Mouse (Mus musculus) liver, embryonic 18 days (tissue): ENCODE results near the gene Sdr16c6. TPM values are rescaled to one million over a fixed set of nuclear protein-coding genes. Genes with fewer than 3 reads are reported as not detected.

ENCODE experiments used
- polyA plus RNA-seq: library from polyadenylated mRNA; depleted of rRNA; stranded (reverse); fragments of >200 nt; gene quantifications from 2 replicates; pipeline ENCODE4 v1.2.3, GENCODE M21; 2012; rRNA removed

Sdr16c6 gene
- not detected in 2 replicates for polyA plus RNA-seq

GRCm38 (mm10) chr4:4077372-4077771, at the start of gene Sdr16c6:
Sdr16c6 (minus strand) TSS chr4:4077522.

Other genes with a start within 250 kb of the Sdr16c6 start
- gene Gm11808, start 103.9 kb downstream of the Sdr16c6 start, polyA plus RNA-seq = 681 and 890 TPM in 2 replicates